Mouse (Mus musculus) midbrain, postnatal 0 days (tissue): ENCODE results near the gene Tm9sf2. TPM values are rescaled to one million over a fixed set of nuclear protein-coding genes. Genes with fewer than 3 reads are reported as not detected.

Experiments used
- ATAC-seq: fragments of 200-750 bp; cut with Nextera tagmentation; 2 replicates; pipeline ENCODE4 v1.8.0; 2017; ENCODE audit warnings: moderate number of reproducible peaks, mild to moderate bottlenecking, moderate TSS enrichment, moderate library complexity; ENCODE audit not compliant: low FRiP score
- DNase-seq: peaks from one replicate; pipeline ENCODE4 v3.0.0-alpha.2; 2015; ENCODE audit warnings: low spot score
- H3K27ac ChIP-seq: fragments of 300-500 bp; sonication (generic); 2 replicates; pipeline ENCODE4 v1.5.1; 2014; ENCODE audit warnings: low read depth, mild to moderate bottlenecking, low read length, mixed read lengths
- H3K27me3 ChIP-seq: fragments of 300-500 bp; sonication (generic); 2 replicates; pipeline ENCODE4 v1.6.1; 2014; ENCODE audit warnings: low read length, control low read depth, mixed read lengths; ENCODE audit not compliant: insufficient read depth
- H3K36me3 ChIP-seq: fragments of 300-500 bp; sonication (generic); 2 replicates; pipeline ENCODE4 v1.6.1; 2014; ENCODE audit warnings: low read length, control low read depth, mixed read lengths; ENCODE audit not compliant: insufficient read depth
- H3K4me1 ChIP-seq: fragments of 300-500 bp; sonication (generic); 2 replicates; pipeline ENCODE4 v1.6.1; 2014; ENCODE audit warnings: mild to moderate bottlenecking, control low read depth, antibody characterized with exemption, low read length, mixed read lengths; ENCODE audit not compliant: insufficient read depth
- H3K4me2 ChIP-seq: fragments of 300-500 bp; sonication (generic); 2 replicates; pipeline ENCODE4 v1.6.1; 2014; ENCODE audit warnings: low read depth, mild to moderate bottlenecking, low read length, mixed read lengths; ENCODE audit not compliant: poor library complexity, severe bottlenecking
- H3K4me3 ChIP-seq: fragments of 300-500 bp; sonication (generic); 2 replicates; pipeline ENCODE4 v1.5.1; 2014; ENCODE audit warnings: low read depth, mild to moderate bottlenecking, low read length, moderate library complexity
- H3K9ac ChIP-seq: fragments of 300-500 bp; sonication (generic); replicated peaks from 2 replicates; pipeline ENCODE4 v1.6.1; 2014; ENCODE audit warnings: mild to moderate bottlenecking, low read length, moderate library complexity, mixed read lengths; ENCODE audit not compliant: poor library complexity, severe bottlenecking
- H3K9me3 ChIP-seq: fragments of 300-500 bp; sonication (generic); 2 replicates; pipeline ENCODE4 v1.6.1; 2016; ENCODE audit warnings: low read length, control low read depth
- CTCF ChIP-seq: IDR thresholded peaks from 2 replicates; pipeline ENCODE4 v1.5.1; 2016; ENCODE audit warnings: antibody characterized with exemption, mild to moderate bottlenecking
- WGBS: fragments of 180-500 bp; shearing (Covaris S2); extraction: QIAGEN DNeasy Blood & Tissue Kit; methylation state at CpG from one replicate; pipeline ENCODE4 v1.1.7; 2014; 5-methylcytosine and 5-hydroxymethylcytosine counted together
- polyA plus RNA-seq: library from polyadenylated mRNA; unstranded; fragments of >200 nt; fragmentation: Nextera tagmentation; extraction: Ambion mirVana; gene quantifications from 2 replicates; pipeline ENCODE4 v1.2.1, GENCODE M21; 2015
- total RNA-seq: library from RNA; depleted of rRNA; stranded (reverse); fragments of >200 nt; gene quantifications from 2 replicates; pipeline ENCODE4 v1.2.3, GENCODE M21; 2014

Tm9sf2 gene
- total and polyA plus RNA-seq, 2 experiments from 2014 or later = 81.6 to 103 TPM

- no peak for TF ChIP-seq CTCF
- Histone ChIP-seq H3K27ac (no peak overlapping the region), H3K4me1 (peaks cover 8% of the 10 kb centered on the region; the same call in 1 of the 2 replicates), H3K9me3 (no peaks in the 10 kb centered on the region), H3K4me2 (no peak overlapping the region), H3K9ac (no peak overlapping the region), H3K4me3 (no peak overlapping the region), H3K27me3 (no peaks in the 10 kb centered on the region), H3K36me3 (no peaks in the 10 kb centered on the region)
- DNase-seq = no peak
- WGBS = 42% methylated on average over 7 of the region's 7 CpGs
- peak; percentile 47; the same call in 1 of the 2 replicates for ATAC-seq
Observed at GRCm38 (mm10) chr14:122170202-122170781, 63.5 kb downstream of the Tm9sf2 start.

GRCm38 (mm10) chr14:122171031-122171430 lies 64.2 kb downstream of the Tm9sf2 start:
- H3K27ac ChIP-seq = no peak overlapping the region
- peaks cover 8% of the 10 kb centered on the region; the same call in 1 of the 2 replicates for H3K4me1 ChIP-seq
- ATAC-seq (no peak; the same call in 1 of the 2 replicates), DNase-seq (no peak)
- no peaks in the 10 kb centered on the region for H3K36me3 ChIP-seq
- H3K9me3 ChIP-seq = no peaks in the 10 kb centered on the region
- H3K4me3 ChIP-seq = no peak overlapping the region
- WGBS = 89% methylated on average over 7 of the region's 7 CpGs
- H3K4me2 ChIP-seq = no peak overlapping the region
- TF ChIP-seq CTCF = no peak
- H3K27me3 ChIP-seq = no peaks in the 10 kb centered on the region
- H3K9ac ChIP-seq = no peak overlapping the region

GRCm38 (mm10) chr14:122176263-122176798 lies 69.5 kb downstream of the Tm9sf2 start:
- Histone ChIP-seq H3K9me3 (no peaks in the 10 kb centered on the region), H3K4me2 (no peak overlapping the region), H3K9ac (no peak overlapping the region), H3K4me1 (no peaks in the 10 kb centered on the region), H3K36me3 (no peaks in the 10 kb centered on the region), H3K27ac (no peak overlapping the region), H3K27me3 (no peaks in the 10 kb centered on the region), H3K4me3 (no peak overlapping the region)
- ATAC-seq = no peak
- 49% methylated on average over 14 of the region's 14 CpGs for WGBS
- no peak for DNase-seq
- TF ChIP-seq CTCF = no peak

GRCm38 (mm10) chr14:122179262-122179661 lies 72.4 kb downstream of the Tm9sf2 start:
- Histone ChIP-seq H3K27ac (no peak overlapping the region), H3K36me3 (no peaks in the 10 kb centered on the region), H3K27me3 (no peaks in the 10 kb centered on the region), H3K9me3 (no peaks in the 10 kb centered on the region), H3K4me1 (no peaks in the 10 kb centered on the region), H3K4me3 (no peak overlapping the region), H3K4me2 (no peak overlapping the region), H3K9ac (no peak overlapping the region)
- ATAC-seq (no peak), DNase-seq (peak; percentile 14)
- TF ChIP-seq CTCF = no peak
- WGBS = 42% methylated on average over 16 of the region's 16 CpGs

- Histone ChIP-seq H3K4me1 (no peaks in the 10 kb centered on the region), H3K27me3 (no peaks in the 10 kb centered on the region), H3K4me3 (peak within 1 kb of the TSS; percentile 66), H3K9me3 (no peaks in the 10 kb centered on the region), H3K9ac (peak within 1 kb of the TSS; percentile 67), H3K4me2 (peak within 1 kb of the TSS; percentile 73), H3K36me3 (no peaks in the 10 kb centered on the region), H3K27ac (no peak within 1 kb of the TSS)
- peak; percentile 92 for ATAC-seq
- WGBS = 3% methylated on average over 44 of the region's 45 CpGs
- TF ChIP-seq CTCF = no peak
- DNase-seq = peak; percentile 85
Observed at GRCm38 (mm10) chr14:122181078-122181814, 74.4 kb downstream of the Tm9sf2 start, which contains the start of gene Clybl. Gene Clybl, plus strand, starts transcription at chr14:122181704.

GRCm38 (mm10) chr14:122181815-122182157 lies 74.9 kb downstream of the Tm9sf2 start:
- Histone ChIP-seq H3K4me1 (no peaks in the 10 kb centered on the region), H3K9me3 (no peaks in the 10 kb centered on the region), H3K27me3 (no peaks in the 10 kb centered on the region), H3K9ac (peak overlapping the region; percentile 67), H3K4me2 (peak overlapping the region; percentile 73), H3K4me3 (peak overlapping the region; percentile 66), H3K36me3 (no peaks in the 10 kb centered on the region), H3K27ac (no peak overlapping the region)
- under 1% methylated on average over 12 of the region's 12 CpGs for WGBS
- DNase-seq = peak; percentile 18
- peak; percentile 55 for ATAC-seq
- peak; percentile 29; the same call in 1 of the 2 replicates for TF ChIP-seq CTCF
